Mouse (Mus musculus): ENCODE data around the gene Tmem259. TPM values are rescaled to one million over a fixed set of nuclear protein-coding genes. Genes with fewer than 3 reads are reported as not detected.

The Tmem259 gene
- polyA plus RNA-seq (2015; fragmentation: Nextera tagmentation; extraction: Ambion mirVana): 21.3 and 24.7 TPM in 2 replicates

DNA sequence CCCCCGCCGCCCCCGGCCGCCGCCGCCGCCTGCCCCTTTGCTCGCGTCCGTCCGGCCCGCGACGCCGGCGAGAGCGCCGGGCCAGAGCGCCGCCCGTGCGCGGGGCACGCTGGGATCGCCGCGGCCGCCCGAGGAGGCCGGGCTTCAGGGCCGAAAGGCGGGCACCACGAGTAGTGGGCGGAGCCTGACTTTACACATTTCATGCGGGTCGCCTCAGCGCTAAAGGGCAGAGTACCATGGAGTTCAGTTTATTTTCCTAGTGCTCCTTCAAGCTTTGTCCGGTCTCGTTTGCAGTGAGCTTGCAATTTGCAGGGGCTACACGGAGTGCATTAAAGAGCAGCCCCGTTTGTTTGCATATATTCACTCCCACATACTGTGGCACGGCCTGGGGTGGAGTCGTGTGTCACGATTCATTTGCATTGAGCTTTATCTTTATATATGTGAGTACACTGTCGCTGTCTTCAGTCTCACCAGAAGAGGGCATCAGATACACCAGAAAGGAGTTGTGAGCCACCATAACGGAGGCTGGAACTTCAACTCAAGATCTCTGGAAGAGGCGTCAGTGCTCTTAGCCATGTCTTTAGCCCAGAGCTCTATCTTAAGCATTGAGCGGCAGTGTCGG is at the start of gene Tmem259:
TSS of gene Tmem259 (minus strand) at position 136 of the 622 bp plus-strand sequence.
- Histone ChIP-seq H3K27me3 (replicated peaks) (peaks cover 23% of the 10 kb centered on the region), H3K4me1 (peaks cover 65% of the 10 kb centered on the region), H3K9me3 (replicated peaks) (no peaks in the 10 kb centered on the region), H3K9ac (replicated peaks) (peak within 1 kb of the TSS; percentile 79), H3K4me3 (replicated peaks) (peak within 1 kb of the TSS; percentile 61), H3K4me2 (peak within 1 kb of the TSS; percentile 96), H3K36me3 (peaks cover 1% of the 10 kb centered on the region; the same call in 1 of the 2 replicates), H3K27ac (replicated peaks) (peak within 1 kb of the TSS; percentile 98)
- ATAC-seq (ENCODE audit: low FRiP score): peak; percentile 81
- WGBS: under 1% methylated on average over 45 of the region's 49 CpGs

DNA sequence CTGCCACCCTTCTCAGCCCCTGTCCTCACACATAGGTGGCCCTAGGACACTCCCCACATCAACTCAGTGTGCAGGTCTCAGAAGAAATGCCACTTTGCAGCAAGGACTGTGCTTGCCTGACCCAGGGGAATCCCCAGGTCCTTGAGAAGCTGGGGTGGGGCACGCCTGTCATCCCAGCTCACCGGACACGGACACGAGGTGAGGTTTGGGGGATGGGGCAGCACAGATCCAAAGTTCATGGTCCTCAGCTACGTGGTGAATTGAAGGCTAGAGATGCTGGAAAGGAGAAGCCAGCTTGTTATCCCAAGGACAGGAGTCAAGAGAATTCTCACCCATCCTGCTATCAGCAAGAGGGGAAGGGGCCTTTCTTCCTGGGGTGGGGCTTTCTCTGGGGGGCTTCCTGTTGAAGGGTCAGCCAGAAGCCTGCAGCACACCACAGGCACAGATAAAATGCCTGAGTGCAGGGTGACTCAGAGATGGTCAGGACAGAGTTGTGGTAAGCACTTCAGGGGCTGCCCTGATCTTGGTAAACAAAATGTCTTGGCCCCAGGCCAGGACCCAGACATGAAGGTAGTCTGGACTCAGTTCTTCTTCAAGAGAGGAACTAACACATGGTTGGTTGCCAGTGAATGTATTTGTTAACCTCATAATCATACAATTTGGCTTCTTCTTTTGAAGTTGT is 48.8 kb upstream of the Tmem259 start:
- Histone ChIP-seq H3K27me3 (replicated peaks) (no peaks in the 10 kb centered on the region), H3K36me3 (peaks cover 31% of the 10 kb centered on the region), H3K9ac (replicated peaks) (no peak overlapping the region), H3K9me3 (replicated peaks) (no peaks in the 10 kb centered on the region), H3K4me2 (no peak overlapping the region), H3K27ac (replicated peaks) (peak overlapping the region; percentile 23; the same call in 1 of the 2 replicates), H3K4me3 (replicated peaks) (no peak overlapping the region), H3K4me1 (peaks cover 12% of the 10 kb centered on the region)
- WGBS: 66% methylated on average over 5 of the region's 5 CpGs
- ATAC-seq (ENCODE audit: low FRiP score): no peak

DNA sequence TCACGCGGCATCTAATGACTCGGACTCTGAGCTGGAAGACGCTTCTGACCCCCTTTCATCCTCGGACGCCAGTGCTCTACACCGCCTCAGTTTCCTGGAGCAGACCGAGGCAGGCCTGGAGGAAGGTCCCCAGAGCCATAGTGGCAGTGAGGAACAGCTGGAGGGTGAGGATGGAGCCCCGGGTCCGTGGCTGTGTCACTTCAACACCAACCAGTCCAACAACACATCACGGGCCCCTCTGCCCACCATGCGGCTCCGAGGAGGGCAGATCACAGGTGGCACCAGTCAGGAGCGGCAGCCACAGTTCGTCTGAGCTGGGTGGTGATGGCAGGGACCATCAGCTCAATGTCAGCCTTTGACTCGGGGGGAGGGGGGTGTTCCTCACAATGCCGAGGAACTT is 46.6 kb upstream of the Tmem259 start:
- 77% methylated on average over 17 of the region's 17 CpGs for WGBS
- Histone ChIP-seq H3K9ac (replicated peaks) (no peak overlapping the region), H3K36me3 (peaks cover 11% of the 10 kb centered on the region), H3K4me1 (0 out of 2 replicates have a peak, but pooled peaks cover 5% of the 10 kb centered on the region), H3K27me3 (replicated peaks) (no peaks in the 10 kb centered on the region), H3K27ac (replicated peaks) (no peak overlapping the region), H3K4me2 (no peak overlapping the region), H3K9me3 (replicated peaks) (no peaks in the 10 kb centered on the region), H3K4me3 (replicated peaks) (no peak overlapping the region)
- ATAC-seq (ENCODE audit: low FRiP score): no peak

DNA sequence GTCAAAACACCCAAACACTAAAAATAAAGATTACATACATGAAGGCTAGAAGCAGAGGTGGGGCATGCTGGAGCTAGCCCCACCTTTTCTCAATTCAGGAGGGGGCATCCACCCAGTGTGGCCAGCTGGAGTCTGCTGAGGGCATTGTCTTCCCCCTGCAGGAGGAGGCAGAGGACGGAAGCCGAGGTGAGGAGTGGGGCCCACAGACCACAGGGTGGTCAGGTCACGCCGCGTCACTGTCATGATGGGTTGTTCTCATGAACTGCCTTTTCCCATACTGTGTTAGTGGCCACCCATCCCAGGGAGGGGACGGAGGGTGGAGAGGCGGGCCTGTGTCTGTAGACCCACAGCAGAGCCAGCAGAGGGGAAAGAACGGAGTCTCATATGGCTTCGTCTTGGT is 46.1 kb upstream of the Tmem259 start:
- Histone ChIP-seq H3K27ac (replicated peaks) (no peak overlapping the region), H3K36me3 (peaks cover 5% of the 10 kb centered on the region), H3K4me2 (no peak overlapping the region), H3K4me1 (0 out of 2 replicates have a peak, but pooled peaks cover 5% of the 10 kb centered on the region), H3K4me3 (replicated peaks) (no peak overlapping the region), H3K9ac (replicated peaks) (no peak overlapping the region), H3K9me3 (replicated peaks) (no peaks in the 10 kb centered on the region), H3K27me3 (replicated peaks) (no peaks in the 10 kb centered on the region)
- 80% methylated on average over 9 of the region's 9 CpGs for WGBS
- ATAC-seq (ENCODE audit: low FRiP score): no peak

DNA sequence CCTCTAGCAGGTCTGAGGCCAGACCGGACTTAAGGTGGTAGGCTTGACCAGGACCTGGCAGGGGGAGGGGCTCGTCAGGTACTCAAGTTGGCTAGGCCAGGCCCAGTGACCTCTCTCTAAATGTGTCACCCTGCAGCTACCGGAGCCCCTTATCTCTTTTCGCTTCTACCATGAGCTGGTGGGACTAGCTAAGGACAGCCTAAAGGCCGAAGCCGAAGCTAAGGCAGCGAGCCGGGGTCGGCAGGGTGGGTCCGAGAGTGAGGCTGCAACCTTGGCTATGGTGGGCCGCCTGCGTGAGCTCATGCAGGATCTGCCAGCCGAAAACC is 44.4 kb upstream of the Tmem259 start:
- 96% methylated on average over 13 of the region's 13 CpGs for WGBS

DNA sequence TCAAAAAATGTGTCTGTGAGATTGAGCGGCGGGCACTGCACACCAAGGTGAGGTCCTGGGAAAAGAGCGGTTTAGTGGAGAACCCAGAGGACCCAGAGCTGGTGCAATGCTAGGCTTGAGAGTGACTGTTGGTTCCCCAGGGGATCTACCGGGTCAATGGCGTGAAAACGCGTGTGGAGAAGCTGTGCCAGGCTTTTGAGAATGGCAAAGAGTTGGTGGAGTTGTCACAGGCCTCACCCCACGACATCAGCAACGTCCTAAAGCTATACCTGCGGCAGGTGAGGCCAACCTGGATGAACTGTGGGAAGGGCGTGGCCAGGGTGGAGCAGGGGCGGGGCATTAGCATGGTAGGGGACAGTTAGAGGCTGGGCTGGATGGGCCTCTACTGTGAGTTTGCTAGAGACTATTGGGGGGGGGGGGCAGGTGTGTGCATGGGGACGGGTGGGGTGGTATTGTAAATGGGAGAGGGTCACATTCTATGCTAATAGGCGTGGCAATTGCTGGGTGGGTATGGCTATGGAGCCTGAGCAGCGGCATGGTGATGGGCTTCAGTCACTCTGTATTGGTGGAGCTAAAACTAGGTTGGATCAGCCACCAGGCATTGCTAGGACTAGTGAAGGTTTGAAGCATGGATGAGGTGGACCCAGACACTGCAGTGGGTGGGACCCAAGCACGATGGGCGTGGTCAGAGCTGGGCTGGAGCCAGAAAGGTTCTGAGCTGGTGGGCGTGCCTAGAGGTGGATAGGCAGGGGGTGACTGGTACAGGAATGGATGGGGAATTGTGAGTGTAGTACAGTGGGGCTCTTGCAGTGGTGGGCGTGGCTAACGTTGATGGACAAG is 43.8 kb upstream of the Tmem259 start:
- H3K4me1 ChIP-seq: 0 out of 2 replicates have a peak, but pooled peaks cover 3% of the 10 kb centered on the region
- 70% methylated on average over 20 of the region's 20 CpGs for WGBS
- no peak overlapping the region for H3K27ac ChIP-seq (replicated peaks)
- no peak overlapping the region for H3K9ac ChIP-seq (replicated peaks)
- no peak overlapping the region for H3K4me3 ChIP-seq (replicated peaks)
- ATAC-seq (ENCODE audit: low FRiP score): no peak
- no peaks in the 10 kb centered on the region for H3K9me3 ChIP-seq (replicated peaks)
- no peaks in the 10 kb centered on the region for H3K27me3 ChIP-seq (replicated peaks)
- H3K4me2 ChIP-seq: no peak overlapping the region
- H3K36me3 ChIP-seq: no peaks in the 10 kb centered on the region

More for the DNA sequence above, 44.4 kb upstream of the Tmem259 start:
- Histone ChIP-seq H3K27me3 (replicated peaks) (no peaks in the 10 kb centered on the region), H3K4me1 (0 out of 2 replicates have a peak, but pooled peaks cover 5% of the 10 kb centered on the region), H3K27ac (replicated peaks) (no peak overlapping the region), H3K36me3 (no peaks in the 10 kb centered on the region), H3K4me3 (replicated peaks) (no peak overlapping the region), H3K9me3 (replicated peaks) (no peaks in the 10 kb centered on the region), H3K4me2 (no peak overlapping the region), H3K9ac (replicated peaks) (no peak overlapping the region)
- no peak for ATAC-seq (ENCODE audit: low FRiP score)

DNA sequence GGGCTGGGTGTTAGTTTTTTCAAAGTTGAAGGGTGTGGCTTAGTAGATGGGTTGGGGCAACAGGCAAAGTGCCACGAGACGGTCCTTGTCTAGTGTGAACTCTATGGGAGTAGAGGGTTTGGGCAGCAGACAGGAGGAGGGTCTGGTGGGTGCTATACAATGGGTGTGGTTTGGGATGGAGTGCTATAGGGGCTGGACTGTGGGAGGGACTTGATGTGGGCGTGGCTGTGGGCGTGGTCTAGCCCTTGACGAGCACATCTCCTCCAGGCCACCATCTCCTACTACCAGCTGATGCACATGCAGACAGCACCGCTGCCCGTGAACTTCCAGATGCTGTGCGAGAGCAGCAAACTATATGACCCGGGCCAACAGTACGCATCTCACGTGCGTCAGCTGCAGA is 41.8 kb upstream of the Tmem259 start:
- Histone ChIP-seq H3K27ac (replicated peaks) (no peak overlapping the region), H3K27me3 (replicated peaks) (peaks cover 4% of the 10 kb centered on the region; the same call in 1 of the 2 replicates), H3K36me3 (no peaks in the 10 kb centered on the region), H3K4me2 (no peak overlapping the region), H3K9ac (replicated peaks) (no peak overlapping the region), H3K9me3 (replicated peaks) (no peaks in the 10 kb centered on the region), H3K4me1 (no peaks in the 10 kb centered on the region), H3K4me3 (replicated peaks) (no peak overlapping the region)
- 59% methylated on average over 12 of the region's 12 CpGs for WGBS
- ATAC-seq (ENCODE audit: low FRiP score): no peak

DNA sequence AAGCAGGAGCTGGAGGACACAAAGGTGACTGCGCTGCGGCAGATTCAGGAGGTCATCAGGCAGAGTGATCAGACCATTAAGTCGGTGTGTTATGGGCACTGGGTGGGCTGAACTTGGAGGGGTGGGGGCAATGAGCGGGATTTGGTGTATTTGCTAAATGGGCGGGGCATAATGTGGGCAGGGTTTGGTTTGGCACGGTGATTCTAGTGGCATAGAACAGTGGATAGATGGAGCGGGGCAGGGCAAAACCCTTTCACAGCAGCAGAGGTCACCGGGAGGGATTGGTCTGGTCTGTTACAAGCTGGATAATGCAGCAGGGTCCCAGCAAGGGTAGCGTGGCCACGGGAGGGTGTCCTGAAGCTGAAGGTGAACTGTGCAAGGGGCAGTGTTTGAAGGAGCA is 41.3 kb upstream of the Tmem259 start:
- Histone ChIP-seq H3K4me1 (no peaks in the 10 kb centered on the region), H3K27me3 (replicated peaks) (peaks cover 6% of the 10 kb centered on the region), H3K9me3 (replicated peaks) (no peaks in the 10 kb centered on the region), H3K4me3 (replicated peaks) (no peak overlapping the region), H3K4me2 (no peak overlapping the region), H3K36me3 (no peaks in the 10 kb centered on the region), H3K9ac (replicated peaks) (no peak overlapping the region), H3K27ac (replicated peaks) (no peak overlapping the region)
- WGBS: 75% methylated on average over 10 of the region's 10 CpGs
- no peak for ATAC-seq (ENCODE audit: low FRiP score)

DNA sequence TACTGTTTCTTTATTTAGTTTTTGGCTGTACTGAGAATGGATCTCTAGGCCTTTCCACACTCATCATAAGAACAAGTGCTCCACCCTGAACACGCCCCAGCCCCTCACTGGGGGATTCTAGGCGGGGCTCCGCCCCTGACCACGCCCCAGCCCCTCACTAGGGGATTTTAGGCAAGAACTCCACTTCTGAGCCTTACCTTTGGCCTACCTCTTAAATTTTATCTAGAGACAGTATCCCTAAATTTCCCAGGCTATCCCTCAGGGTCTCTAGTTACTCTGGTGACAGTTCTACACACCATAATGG is 40.9 kb upstream of the Tmem259 start:
- no peaks in the 10 kb centered on the region for H3K36me3 ChIP-seq
- no peak overlapping the region for H3K4me3 ChIP-seq (replicated peaks)
- no peaks in the 10 kb centered on the region for H3K4me1 ChIP-seq
- H3K9me3 ChIP-seq (replicated peaks): no peaks in the 10 kb centered on the region
- peaks cover 11% of the 10 kb centered on the region for H3K27me3 ChIP-seq (replicated peaks)
- no peak overlapping the region for H3K27ac ChIP-seq (replicated peaks)
- WGBS: 62% methylated on average over 4 of the region's 4 CpGs
- no peak for ATAC-seq (ENCODE audit: low FRiP score)
- no peak overlapping the region for H3K9ac ChIP-seq (replicated peaks)
- H3K4me2 ChIP-seq: no peak overlapping the region

DNA sequence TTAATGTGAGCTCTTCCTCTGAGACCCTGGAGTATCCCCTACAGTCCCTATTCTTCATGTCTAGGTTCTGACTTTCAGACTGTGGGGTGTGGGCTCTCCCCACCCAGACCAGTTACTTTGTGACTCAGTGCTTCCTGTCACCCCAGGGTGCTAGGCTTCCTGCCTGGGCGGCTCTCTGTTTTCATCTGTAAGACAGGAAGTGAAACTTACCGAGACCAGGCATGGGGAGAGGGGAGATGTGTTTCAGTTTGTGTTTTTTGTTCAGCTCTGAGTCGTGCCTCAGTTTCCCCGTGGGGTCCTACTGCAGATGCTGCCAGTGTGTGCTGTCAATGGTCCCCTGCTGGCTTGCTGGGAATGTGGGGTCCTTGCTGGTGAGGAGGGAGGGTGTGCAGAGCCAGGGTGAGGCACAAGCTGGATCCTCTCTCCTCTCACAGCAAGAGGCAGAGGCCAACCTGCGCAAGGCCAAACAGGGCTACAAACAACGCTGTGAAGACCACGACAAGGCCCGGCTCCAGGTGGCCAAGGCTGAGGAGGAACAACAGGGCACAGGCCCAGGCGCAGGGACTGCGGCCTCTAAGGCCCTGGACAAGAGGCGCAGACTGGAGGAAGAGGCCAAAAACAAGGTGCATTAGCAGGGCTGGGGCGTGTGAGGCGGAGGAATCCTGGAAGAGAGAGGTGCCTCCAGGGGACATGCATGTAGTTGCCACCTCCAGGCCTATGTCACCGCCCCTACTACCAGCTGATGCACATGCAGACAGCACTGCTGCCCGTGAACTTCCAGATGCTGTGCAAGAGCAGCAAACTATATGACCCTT is 40.3 kb upstream of the Tmem259 start:
- no peak overlapping the region for H3K4me3 ChIP-seq (replicated peaks)
- no peak overlapping the region for H3K4me2 ChIP-seq
- no peaks in the 10 kb centered on the region for H3K36me3 ChIP-seq
- ATAC-seq (ENCODE audit: low FRiP score): no peak
- H3K9me3 ChIP-seq (replicated peaks): no peaks in the 10 kb centered on the region
- H3K27me3 ChIP-seq (replicated peaks): peaks cover 16% of the 10 kb centered on the region
- no peaks in the 10 kb centered on the region for H3K4me1 ChIP-seq
- H3K9ac ChIP-seq (replicated peaks): no peak overlapping the region; the same call in 1 of the 2 replicates
- WGBS: 82% methylated on average over 15 of the region's 15 CpGs
- H3K27ac ChIP-seq (replicated peaks): no peak overlapping the region

DNA sequence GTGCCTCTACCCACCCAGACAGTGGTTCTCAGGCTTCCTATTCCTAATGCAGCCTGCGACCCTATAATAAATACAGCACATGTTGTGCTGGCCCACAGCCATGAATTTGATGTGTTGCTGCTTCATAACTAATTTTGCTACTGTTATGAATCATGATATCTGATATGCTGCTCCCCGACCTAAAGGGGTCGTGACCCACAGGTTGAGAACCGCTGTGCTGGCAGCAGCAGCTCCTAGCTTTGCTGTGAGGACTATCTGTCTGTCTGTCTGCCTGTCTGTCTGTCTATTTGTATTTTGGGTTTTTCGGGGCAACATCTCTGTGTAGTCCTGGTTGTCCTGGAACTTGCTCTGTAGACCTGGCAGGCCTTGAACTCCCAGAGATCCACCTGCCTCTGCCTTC is 39.6 kb upstream of the Tmem259 start:
- WGBS: 88% methylated on average over 5 of the region's 5 CpGs
- H3K4me1 ChIP-seq: no peaks in the 10 kb centered on the region
- no peaks in the 10 kb centered on the region for H3K36me3 ChIP-seq
- no peak overlapping the region for H3K4me2 ChIP-seq
- no peak for ATAC-seq (ENCODE audit: low FRiP score)
- H3K9ac ChIP-seq (replicated peaks): no peak overlapping the region
- H3K9me3 ChIP-seq (replicated peaks): no peaks in the 10 kb centered on the region
- peaks cover 23% of the 10 kb centered on the region for H3K27me3 ChIP-seq (replicated peaks)
- H3K27ac ChIP-seq (replicated peaks): no peak overlapping the region
- H3K4me3 ChIP-seq (replicated peaks): no peak overlapping the region

All from neural tube, embryonic 15.5 days (tissue).